Mouse (Mus musculus): ENCODE results near the gene Kcnk6. TPM values are rescaled to one million over a fixed set of nuclear protein-coding genes. Genes with fewer than 3 reads are reported as not detected.

Kcnk6 gene
- polyA plus RNA-seq, 1 experiment from 2014 or later: 2.5 TPM

DNA sequence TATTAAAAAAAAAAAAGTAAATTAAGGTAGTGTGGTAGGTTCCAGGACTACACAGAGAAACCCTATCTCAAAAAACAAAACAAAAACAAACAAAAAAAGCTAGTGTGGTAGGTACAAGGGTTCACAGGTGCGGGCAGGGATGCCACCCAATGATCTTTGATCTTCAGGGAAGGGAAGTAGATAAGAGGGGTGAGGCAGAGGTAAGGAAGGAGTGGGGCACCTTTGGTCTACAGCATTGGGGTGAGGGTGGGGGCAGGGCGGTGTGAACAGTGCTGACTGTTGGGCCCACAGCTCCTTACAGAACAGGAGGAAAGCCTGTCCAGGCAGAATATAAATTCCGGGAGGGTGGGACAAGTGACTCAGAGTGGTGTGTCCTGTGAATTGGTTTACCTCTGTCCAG is 18.9 kb upstream of the Kcnk6 start:
- H3K27me3 ChIP-seq (replicated peaks; ENCODE audit: control insufficient read depth, insufficient read depth, low read length): no peaks in the 10 kb centered on the region
- no peaks in the 10 kb centered on the region for H3K9me3 ChIP-seq (ENCODE audit: control insufficient read depth, low read length)
- ATAC-seq: peak; percentile 84
- H3K4me3 ChIP-seq (ENCODE audit: low read length): no peak overlapping the region
- H3K4me1 ChIP-seq (ENCODE audit: control insufficient read depth, insufficient read depth, low read length): peaks cover 49% of the 10 kb centered on the region
- H3K36me3 ChIP-seq (ENCODE audit: control insufficient read depth, insufficient read depth, low read length): 0 out of 2 replicates have a peak, but pooled peaks cover 2% of the 10 kb centered on the region
- 53% methylated on average over 3 of the region's 3 CpGs for WGBS
- H3K4me2 ChIP-seq (ENCODE audit: low read depth, low read length): no peak overlapping the region
- no peak overlapping the region for H3K9ac ChIP-seq (ENCODE audit: low read depth, low read length)
- H3K27ac ChIP-seq (ENCODE audit: low read length): peak overlapping the region; percentile 95

DNA sequence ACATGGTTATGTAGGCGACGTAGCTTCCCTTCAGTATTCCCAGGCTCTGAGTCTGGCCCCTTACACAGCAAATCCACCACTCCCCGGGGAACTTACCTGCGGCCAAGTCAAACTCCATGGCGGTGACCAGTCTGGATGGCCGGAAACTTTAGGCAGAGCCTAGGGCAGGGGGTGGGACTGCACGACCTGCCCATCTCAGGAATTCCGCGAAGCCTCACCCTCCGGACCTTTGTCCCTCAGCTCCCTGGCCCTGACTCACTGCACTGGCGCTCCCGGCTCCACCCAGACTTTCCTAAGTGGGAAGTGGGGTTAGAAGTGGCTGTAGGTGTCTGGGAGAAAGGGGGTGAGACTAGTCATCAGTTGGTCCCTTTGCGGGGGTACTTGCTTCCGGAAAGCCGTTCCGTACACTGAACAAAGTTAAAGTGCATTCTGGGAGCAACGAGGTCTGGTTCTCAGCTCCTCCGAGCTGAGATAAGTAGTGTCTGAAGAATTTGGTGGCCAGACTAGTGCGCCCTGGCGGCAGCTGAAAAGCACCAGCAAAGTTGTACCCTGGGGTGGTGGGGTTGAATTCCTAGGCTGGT is 16.0 kb upstream of the Kcnk6 start, which contains the start of gene 2200002D01Rik:
2200002D01Rik (minus strand) TSS at position 206 of the 581 bp plus-strand sequence.
- Histone ChIP-seq H3K9me3 (ENCODE audit: control insufficient read depth, low read length) (no peaks in the 10 kb centered on the region), H3K4me2 (ENCODE audit: low read depth, low read length) (peak within 1 kb of the TSS; percentile 55), H3K27me3 (replicated peaks; ENCODE audit: control insufficient read depth, insufficient read depth, low read length) (no peaks in the 10 kb centered on the region), H3K9ac (ENCODE audit: low read depth, low read length) (peak within 1 kb of the TSS; percentile 76), H3K36me3 (ENCODE audit: control insufficient read depth, insufficient read depth, low read length) (0 out of 2 replicates have a peak, but pooled peaks cover 6% of the 10 kb centered on the region), H3K4me1 (ENCODE audit: control insufficient read depth, insufficient read depth, low read length) (peaks cover 33% of the 10 kb centered on the region), H3K4me3 (ENCODE audit: low read length) (peak within 1 kb of the TSS; percentile 57), H3K27ac (ENCODE audit: low read length) (peak within 1 kb of the TSS; percentile 94)
- WGBS: 21% methylated on average over 20 of the region's 20 CpGs
- peak; percentile 75 for ATAC-seq

DNA sequence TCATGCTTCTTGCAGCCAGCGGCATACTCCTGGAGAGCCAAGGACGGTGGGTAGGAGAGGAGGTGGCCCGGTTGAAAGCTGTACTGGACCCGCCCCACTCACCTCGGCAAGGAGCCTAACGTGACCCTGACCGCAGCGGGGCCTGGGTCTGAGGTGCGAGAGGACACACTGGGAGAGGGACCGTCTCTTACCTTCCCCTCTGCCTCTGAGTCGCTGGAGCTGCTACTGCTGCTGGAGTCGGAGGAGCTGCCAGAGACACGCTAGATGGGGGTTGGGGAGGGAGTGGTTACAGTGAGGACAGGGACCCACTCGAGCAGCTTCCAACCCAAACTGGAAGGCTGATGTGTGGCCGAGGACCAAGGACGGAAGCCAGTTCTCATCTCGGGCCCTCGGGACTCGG is 15.4 kb upstream of the Kcnk6 start:
- Histone ChIP-seq H3K9ac (ENCODE audit: low read depth, low read length) (peak overlapping the region; percentile 76), H3K36me3 (ENCODE audit: control insufficient read depth, insufficient read depth, low read length) (0 out of 2 replicates have a peak, but pooled peaks cover 6% of the 10 kb centered on the region), H3K4me3 (ENCODE audit: low read length) (peak overlapping the region; percentile 57), H3K4me2 (ENCODE audit: low read depth, low read length) (peak overlapping the region; percentile 55), H3K27me3 (replicated peaks; ENCODE audit: control insufficient read depth, insufficient read depth, low read length) (no peaks in the 10 kb centered on the region), H3K9me3 (ENCODE audit: control insufficient read depth, low read length) (no peaks in the 10 kb centered on the region), H3K27ac (ENCODE audit: low read length) (peak overlapping the region; percentile 94), H3K4me1 (ENCODE audit: control insufficient read depth, insufficient read depth, low read length) (peaks cover 30% of the 10 kb centered on the region)
- WGBS: 16% methylated on average over 19 of the region's 19 CpGs
- ATAC-seq: peak; percentile 7; the same call in 1 of the 2 replicates

DNA sequence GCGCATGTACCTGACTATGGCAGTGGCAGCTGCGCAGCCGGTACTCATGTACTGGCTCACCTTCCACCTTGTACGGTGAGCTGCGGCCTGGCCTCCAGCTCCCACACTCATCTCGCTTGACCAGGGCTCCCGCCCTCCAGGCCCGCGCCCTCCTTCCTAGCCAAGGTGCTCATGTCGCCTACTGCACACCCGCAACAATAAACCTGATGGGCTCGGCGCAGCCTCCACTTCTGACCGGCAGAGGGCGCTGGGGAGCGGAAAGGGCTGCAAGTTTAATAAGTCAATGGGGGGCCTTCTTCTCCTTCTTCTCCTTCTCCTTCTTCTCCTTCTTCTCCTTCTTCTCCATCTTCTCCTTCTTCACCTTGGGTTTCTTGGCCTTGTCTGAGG is 15.0 kb upstream of the Kcnk6 start:
- H3K9ac ChIP-seq (ENCODE audit: low read depth, low read length): peak overlapping the region; percentile 76
- H3K27me3 ChIP-seq (replicated peaks; ENCODE audit: control insufficient read depth, insufficient read depth, low read length): no peaks in the 10 kb centered on the region
- H3K9me3 ChIP-seq (ENCODE audit: control insufficient read depth, low read length): no peaks in the 10 kb centered on the region
- 22% methylated on average over 16 of the region's 16 CpGs for WGBS
- peak overlapping the region; percentile 94 for H3K27ac ChIP-seq (ENCODE audit: low read length)
- H3K4me2 ChIP-seq (ENCODE audit: low read depth, low read length): peak overlapping the region; percentile 55
- no peak for ATAC-seq
- H3K4me1 ChIP-seq (ENCODE audit: control insufficient read depth, insufficient read depth, low read length): peaks cover 27% of the 10 kb centered on the region
- peak overlapping the region; percentile 57 for H3K4me3 ChIP-seq (ENCODE audit: low read length)
- 0 out of 2 replicates have a peak, but pooled peaks cover 6% of the 10 kb centered on the region for H3K36me3 ChIP-seq (ENCODE audit: control insufficient read depth, insufficient read depth, low read length)

DNA sequence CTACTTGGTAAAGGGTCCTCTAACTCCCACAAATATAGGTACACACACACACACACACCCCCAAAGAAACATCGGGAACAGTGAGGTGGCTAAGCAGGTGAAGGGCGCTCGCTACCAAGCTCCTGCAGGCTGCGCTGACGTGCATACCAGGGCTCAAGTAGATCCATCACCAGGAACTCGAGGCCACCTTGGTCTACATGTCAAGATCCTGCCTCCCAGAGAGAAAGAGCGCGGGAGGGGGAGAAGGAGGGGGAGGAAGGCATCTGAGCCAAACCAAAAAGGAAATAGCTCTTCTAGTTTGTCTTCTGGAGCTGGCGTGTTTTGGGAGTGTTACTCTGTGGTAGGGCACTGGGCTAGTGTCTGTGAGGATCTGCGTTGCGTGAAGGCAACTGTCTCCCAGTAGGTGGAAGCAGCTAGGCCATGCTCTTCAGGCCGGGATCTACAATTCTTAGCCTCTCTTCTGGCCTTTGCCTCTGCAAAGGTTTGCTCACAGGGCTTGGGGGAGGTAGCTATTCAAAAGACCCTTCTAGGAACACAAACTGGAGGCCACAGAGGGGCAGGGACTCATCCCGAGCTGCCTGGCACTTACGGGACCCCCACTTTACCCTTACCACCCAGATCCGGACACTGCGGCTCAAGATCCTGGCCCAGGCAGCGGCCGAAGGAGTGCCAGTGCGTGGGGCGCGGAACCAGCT is 14.5 kb upstream of the Kcnk6 start:
- H3K9me3 ChIP-seq (ENCODE audit: control insufficient read depth, low read length): no peaks in the 10 kb centered on the region
- H3K27ac ChIP-seq (ENCODE audit: low read length): peak overlapping the region; percentile 75
- H3K9ac ChIP-seq (ENCODE audit: low read depth, low read length): peak overlapping the region; percentile 76
- H3K4me1 ChIP-seq (ENCODE audit: control insufficient read depth, insufficient read depth, low read length): peaks cover 25% of the 10 kb centered on the region
- no peak for ATAC-seq
- peak overlapping the region; percentile 57 for H3K4me3 ChIP-seq (ENCODE audit: low read length)
- 0 out of 2 replicates have a peak, but pooled peaks cover 6% of the 10 kb centered on the region for H3K36me3 ChIP-seq (ENCODE audit: control insufficient read depth, insufficient read depth, low read length)
- H3K4me2 ChIP-seq (ENCODE audit: low read depth, low read length): peak overlapping the region; percentile 55
- H3K27me3 ChIP-seq (replicated peaks; ENCODE audit: control insufficient read depth, insufficient read depth, low read length): no peaks in the 10 kb centered on the region
- WGBS: 69% methylated on average over 21 of the region's 21 CpGs

DNA sequence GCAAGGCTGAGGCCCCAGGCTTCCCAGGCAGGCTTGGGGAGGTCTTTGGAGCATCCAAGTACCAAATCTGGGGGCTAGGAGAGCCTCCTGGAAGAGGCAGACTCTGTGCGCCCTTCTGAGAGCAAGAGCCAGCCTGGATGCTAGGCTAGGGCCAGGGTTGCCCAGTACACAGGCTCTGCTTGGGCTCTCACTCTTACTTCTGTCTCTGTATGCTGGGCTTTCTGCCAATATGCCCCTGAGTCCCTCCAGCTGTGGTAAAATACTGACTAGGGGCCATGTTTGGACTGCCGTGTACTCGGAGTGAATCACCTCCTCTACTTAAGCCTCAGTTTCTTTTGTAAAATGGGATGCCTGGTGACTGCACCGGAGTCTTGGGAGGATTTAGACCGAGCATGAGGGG is 13.7 kb upstream of the Kcnk6 start:
- Histone ChIP-seq H3K9me3 (ENCODE audit: control insufficient read depth, low read length) (no peaks in the 10 kb centered on the region), H3K4me2 (ENCODE audit: low read depth, low read length) (peak overlapping the region; percentile 55), H3K4me1 (ENCODE audit: control insufficient read depth, insufficient read depth, low read length) (peaks cover 25% of the 10 kb centered on the region), H3K27ac (ENCODE audit: low read length) (peak overlapping the region; percentile 27; the same call in 1 of the 2 replicates), H3K36me3 (ENCODE audit: control insufficient read depth, insufficient read depth, low read length) (0 out of 2 replicates have a peak, but pooled peaks cover 6% of the 10 kb centered on the region), H3K9ac (ENCODE audit: low read depth, low read length) (0 out of 2 replicates have a peak overlapping the region, but pooled peaks have one; percentile 6), H3K4me3 (ENCODE audit: low read length) (peak overlapping the region; percentile 57), H3K27me3 (replicated peaks; ENCODE audit: control insufficient read depth, insufficient read depth, low read length) (no peaks in the 10 kb centered on the region)
- no peak for ATAC-seq
- WGBS: 68% methylated on average over 5 of the region's 5 CpGs

DNA sequence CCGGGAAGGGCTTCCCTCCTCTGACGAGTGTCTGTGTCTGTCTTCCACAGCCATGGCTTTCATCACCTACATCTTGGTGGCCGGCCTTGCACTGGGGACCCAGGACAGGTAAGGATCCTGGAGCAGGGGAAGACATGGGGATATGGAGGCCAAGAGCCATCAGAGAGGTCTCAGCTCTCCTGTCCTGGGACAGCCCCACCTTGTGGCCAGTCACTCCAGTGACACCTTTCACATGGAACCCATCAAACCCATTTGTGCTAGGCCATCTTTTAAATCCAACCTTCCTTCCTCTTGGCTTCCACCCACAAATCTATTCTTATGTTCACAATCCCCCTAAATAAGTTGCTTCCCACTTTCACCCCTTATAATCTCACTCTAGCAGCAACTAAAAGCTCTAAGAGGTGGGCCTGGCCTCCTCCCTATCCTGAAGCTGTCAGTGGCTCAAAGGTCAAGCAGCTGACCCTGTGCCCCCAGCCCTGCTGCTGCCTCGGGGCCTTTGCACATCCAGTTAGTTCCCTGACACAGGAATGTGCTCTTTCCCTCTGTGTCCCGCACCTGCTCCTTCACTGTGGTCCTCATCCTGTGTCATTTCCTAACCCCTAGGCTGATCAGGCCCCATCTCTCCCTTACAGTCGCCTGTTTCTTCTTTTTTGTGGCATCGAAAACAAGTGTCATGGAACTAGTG is 12.6 kb upstream of the Kcnk6 start:
- Histone ChIP-seq H3K4me2 (ENCODE audit: low read depth, low read length) (no peak overlapping the region), H3K36me3 (ENCODE audit: control insufficient read depth, insufficient read depth, low read length) (0 out of 2 replicates have a peak, but pooled peaks cover 6% of the 10 kb centered on the region), H3K27me3 (replicated peaks; ENCODE audit: control insufficient read depth, insufficient read depth, low read length) (no peaks in the 10 kb centered on the region), H3K4me1 (ENCODE audit: control insufficient read depth, insufficient read depth, low read length) (peaks cover 25% of the 10 kb centered on the region), H3K9me3 (ENCODE audit: control insufficient read depth, low read length) (no peaks in the 10 kb centered on the region), H3K27ac (ENCODE audit: low read length) (no peak overlapping the region), H3K9ac (ENCODE audit: low read depth, low read length) (no peak overlapping the region), H3K4me3 (ENCODE audit: low read length) (no peak overlapping the region)
- WGBS: 75% methylated on average over 7 of the region's 7 CpGs
- ATAC-seq: no peak

DNA sequence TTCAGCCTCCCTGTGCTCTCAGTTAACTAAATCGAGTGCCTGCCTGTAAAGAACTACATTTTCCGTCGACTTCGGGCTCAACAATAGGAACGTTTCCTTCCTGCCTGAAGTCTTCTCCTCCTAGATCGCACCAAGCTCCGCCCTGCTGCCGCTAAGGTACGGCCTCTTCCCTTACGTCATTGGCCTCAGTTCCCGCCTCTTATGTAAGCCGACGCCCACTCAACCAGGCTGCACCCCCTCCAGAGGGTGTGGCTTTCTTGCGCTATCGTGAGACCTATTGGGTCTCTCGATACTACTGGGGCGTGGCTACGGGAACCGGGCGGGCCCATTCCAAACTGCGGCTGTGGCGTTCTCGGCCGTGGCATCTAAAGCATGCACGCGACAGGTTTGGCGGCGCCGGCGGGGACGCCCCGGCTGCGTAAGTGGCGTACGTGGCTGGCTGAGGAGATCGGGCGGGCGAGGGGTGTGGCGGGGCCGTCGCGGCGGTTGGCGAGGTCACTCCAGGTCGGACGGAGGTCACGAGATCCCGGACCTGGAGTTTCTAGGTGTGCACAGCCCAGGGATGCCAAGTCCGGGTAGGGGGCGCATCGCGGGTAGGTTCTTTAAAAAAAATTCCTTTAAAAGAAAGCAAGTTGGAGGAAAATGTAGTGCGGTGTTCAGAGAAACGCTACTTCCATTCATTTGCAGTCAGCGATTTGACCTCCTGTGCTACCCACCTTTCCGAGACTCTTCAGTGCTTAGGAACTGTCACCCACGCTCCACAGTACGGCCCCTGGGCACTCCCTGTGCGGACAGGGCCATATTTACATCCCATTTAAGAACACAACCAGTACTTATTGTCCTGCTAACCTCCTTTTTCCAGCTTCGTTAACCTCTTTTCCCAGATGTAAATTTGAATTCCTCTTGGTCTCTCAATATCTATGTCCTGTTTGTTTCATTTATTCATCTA is 6.0 kb upstream of the Kcnk6 start, which contains the start of gene Yif1b:
Yif1b (plus strand) TSS at position 311 of the 949 bp plus-strand sequence.
- peak; percentile 94 for ATAC-seq
- Histone ChIP-seq H3K27me3 (replicated peaks; ENCODE audit: control insufficient read depth, insufficient read depth, low read length) (no peaks in the 10 kb centered on the region), H3K4me1 (ENCODE audit: control insufficient read depth, insufficient read depth, low read length) (peaks cover 14% of the 10 kb centered on the region), H3K9ac (ENCODE audit: low read depth, low read length) (peak within 1 kb of the TSS; percentile 83), H3K27ac (ENCODE audit: low read length) (peak within 1 kb of the TSS; percentile 93), H3K9me3 (ENCODE audit: control insufficient read depth, low read length) (no peaks in the 10 kb centered on the region), H3K4me3 (ENCODE audit: low read length) (peak within 1 kb of the TSS; percentile 73), H3K36me3 (ENCODE audit: control insufficient read depth, insufficient read depth, low read length) (no peaks in the 10 kb centered on the region), H3K4me2 (ENCODE audit: low read depth, low read length) (peak within 1 kb of the TSS; percentile 91)
- under 1% methylated on average over 60 of the region's 60 CpGs for WGBS

Measured in intestine, embryonic 16.5 days (tissue).